Mouse (Mus musculus) mesoderm, embryonic 11.5 days (tissue): ENCODE measurements around the gene Asap3.
A peak's percentile ranks its signal among the peaks of the same experiment; 100 is the strongest.

Experiments
- DNase-seq: peaks from one replicate; pipeline ENCODE4 v3.0.0-alpha.2; 2012; ENCODE audit warnings: low read depth, low spot score

Gene Asap3

GRCm38 (mm10) chr4:136259916-136260315 lies 53.8 kb downstream of the Asap3 start:
- DNase-seq, result no peak

- DNase-seq, result peak; percentile 77
Measured at GRCm38 (mm10) chr4:136260491-136261180, 54.5 kb downstream of the Asap3 start.

- no peak for DNase-seq
Measured at GRCm38 (mm10) chr4:136261912-136262311, 55.7 kb downstream of the Asap3 start.

GRCm38 (mm10) chr4:136263555-136263954 lies 57.4 kb downstream of the Asap3 start:
- DNase-seq, result no peak

GRCm38 (mm10) chr4:136266716-136267343 lies 60.7 kb downstream of the Asap3 start:
- no peak for DNase-seq

GRCm38 (mm10) chr4:136268912-136269311 lies 62.7 kb downstream of the Asap3 start:
- DNase-seq, result no peak

- DNase-seq, result no peak
Measured at GRCm38 (mm10) chr4:136270648-136271047, 64.5 kb downstream of the Asap3 start.

GRCm38 (mm10) chr4:136281097-136281496 lies 74.9 kb downstream of the Asap3 start:
- DNase-seq, result no peak

GRCm38 (mm10) chr4:136281611-136282010 lies 75.4 kb downstream of the Asap3 start:
- DNase-seq, result no peak

- DNase-seq, result no peak
Measured at GRCm38 (mm10) chr4:136282621-136283480, 76.7 kb downstream of the Asap3 start.

- no peak for DNase-seq
Measured at GRCm38 (mm10) chr4:136283783-136284182, 77.6 kb downstream of the Asap3 start.

- DNase-seq, result no peak
Measured at GRCm38 (mm10) chr4:136284455-136284854, 78.3 kb downstream of the Asap3 start, which contains the start of gene Zfp46. Gene Zfp46, plus strand, starts transcription at chr4:136284683.

GRCm38 (mm10) chr4:136284891-136285290 lies 78.7 kb downstream of the Asap3 start:
- DNase-seq, result no peak

GRCm38 (mm10) chr4:136285348-136285810 lies 79.2 kb downstream of the Asap3 start:
- DNase-seq, result peak; percentile 95

- DNase-seq, result peak; percentile 97
Measured at GRCm38 (mm10) chr4:136285811-136286371, 79.7 kb downstream of the Asap3 start.

- DNase-seq, result no peak
Measured at GRCm38 (mm10) chr4:136289918-136290780, 84.0 kb downstream of the Asap3 start.

GRCm38 (mm10) chr4:136290781-136291595 lies 84.8 kb downstream of the Asap3 start:
- DNase-seq, result no peak

GRCm38 (mm10) chr4:136291692-136292091 lies 85.5 kb downstream of the Asap3 start:
- no peak for DNase-seq
